Mouse (Mus musculus) spleen, adult 2 months (tissue): ENCODE results near the gene Chrm1.

Experiments used
- CTCF ChIP-seq: fragments of 200-500 bp; IDR thresholded peaks from 2 replicates; pipeline ENCODE4 v1.5.1; 2011; ENCODE audit warnings: mild to moderate bottlenecking, inconsistent platforms; ENCODE audit not compliant: insufficient read depth, insufficient read length, insufficient replicate concordance; ENCODE audit errors: extremely low read depth
- POLR2A ChIP-seq: fragments of 200-500 bp; IDR thresholded peaks from 2 replicates; pipeline ENCODE4 v1.6.1; 2011; ENCODE audit warnings: low read depth, low read length, inconsistent platforms

GRCm38 (mm10) chr19:8656341-8656740 is 7.2 kb upstream of the Chrm1 start:
- TF ChIP-seq CTCF, result no peak
- no peak for TF ChIP-seq POLR2A
